Mouse (Mus musculus): Measurements from ENCODE around the gene Slc36a4.

The Slc36a4 gene

GRCm38 (mm10) chr9:15721226-15721833, 11.8 kb downstream of the Slc36a4 start:
- 59% methylated on average over 6 of the region's 6 CpGs for WGBS

GRCm38 (mm10) chr9:15722506-15722905, 13.0 kb downstream of the Slc36a4 start:
- 86% methylated on average over 8 of the region's 8 CpGs for WGBS

DNA sequence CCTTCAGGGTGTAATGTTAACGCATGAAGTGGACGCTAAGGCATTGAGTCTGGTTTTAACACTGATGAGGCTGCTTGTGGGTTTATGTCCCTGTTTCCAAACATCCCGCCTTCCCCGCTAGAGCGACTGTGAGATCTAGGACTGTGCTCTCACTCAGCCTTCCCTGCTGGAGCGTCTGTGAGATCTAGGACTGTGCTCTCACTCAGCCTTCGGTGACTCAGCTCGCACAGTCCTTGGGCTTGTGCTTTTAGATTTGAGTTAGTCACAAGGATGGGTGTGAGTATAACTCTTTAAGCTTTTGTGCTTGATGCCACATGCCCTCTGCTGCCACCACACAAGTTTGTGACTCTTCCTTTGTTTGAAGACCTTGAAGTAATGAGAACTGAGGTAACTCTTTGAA, 17.6 kb downstream of the Slc36a4 start:
- WGBS = 84% methylated on average over 8 of the region's 8 CpGs

GRCm38 (mm10) chr9:15731758-15732748, 22.5 kb downstream of the Slc36a4 start:
- 68% methylated on average over 13 of the region's 13 CpGs for WGBS

- WGBS = 87% methylated on average over 11 of the region's 11 CpGs
Measured at GRCm38 (mm10) chr9:15734056-15734866, 24.7 kb downstream of the Slc36a4 start.

- WGBS = 95% methylated on average over 6 of the region's 6 CpGs
Measured at GRCm38 (mm10) chr9:15734867-15735131, 25.3 kb downstream of the Slc36a4 start.

- 77% methylated on average over 2 of the region's 2 CpGs for WGBS
Measured at GRCm38 (mm10) chr9:15737522-15737921, 28.0 kb downstream of the Slc36a4 start.

GRCm38 (mm10) chr9:15741428-15741827, 31.9 kb downstream of the Slc36a4 start:
- WGBS = 83% methylated on average over 4 of the region's 4 CpGs

DNA sequence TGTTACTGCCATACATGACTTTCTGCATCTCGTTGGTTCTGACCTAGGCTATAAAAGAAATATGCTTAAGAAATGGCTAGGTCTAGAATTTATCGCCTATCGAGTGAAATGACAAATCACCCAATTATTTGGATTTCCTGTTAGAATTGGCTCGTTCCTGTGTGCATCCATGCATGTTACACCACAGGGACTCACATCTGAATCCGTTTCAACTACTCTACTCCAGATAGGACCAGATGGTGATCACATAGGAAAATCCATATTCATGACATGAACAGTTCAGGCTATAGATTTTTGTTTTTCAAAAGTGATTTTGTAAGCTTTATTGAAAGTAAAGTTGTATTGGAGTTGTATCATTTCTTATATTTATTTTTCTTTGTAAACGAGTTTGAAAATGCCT, 32.4 kb downstream of the Slc36a4 start:
- WGBS = 76% methylated on average over 6 of the region's 6 CpGs

DNA sequence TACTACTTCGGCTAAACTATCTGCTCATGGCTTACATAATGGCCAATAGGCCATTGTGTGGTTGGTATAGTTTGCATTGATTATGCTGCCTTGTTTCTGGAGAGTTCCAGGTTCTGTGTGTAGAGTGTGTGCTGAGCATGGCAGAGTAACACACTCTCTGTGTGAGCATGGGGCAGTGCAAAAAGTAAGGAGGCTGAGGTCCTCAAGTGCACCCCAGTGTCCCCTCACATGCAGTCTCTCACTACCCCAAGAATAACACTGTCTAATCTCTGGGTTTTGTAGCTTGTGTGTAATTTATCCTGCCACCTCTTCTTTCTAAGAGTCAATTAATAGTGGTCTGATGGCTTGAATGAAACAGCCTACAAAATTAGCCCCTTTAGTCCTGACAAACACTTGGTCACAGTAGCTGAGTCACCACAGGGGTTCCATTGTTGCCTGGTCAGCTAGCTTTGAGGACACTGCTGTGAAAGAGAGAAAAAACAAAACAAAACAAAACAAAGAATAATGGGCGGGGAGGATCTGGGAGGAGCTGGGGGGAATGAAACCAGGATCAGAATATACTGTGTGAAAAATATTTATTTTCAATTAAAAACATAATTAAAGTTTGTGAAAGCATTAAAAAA, 36.6 kb downstream of the Slc36a4 start:
- WGBS = 52% methylated on average over 2 of the region's 2 CpGs

- 68% methylated on average over 7 of the region's 7 CpGs for WGBS
Measured at GRCm38 (mm10) chr9:15746636-15747035, 37.1 kb downstream of the Slc36a4 start.

GRCm38 (mm10) chr9:15748383-15748782, 38.8 kb downstream of the Slc36a4 start:
- 80% methylated on average over 5 of the region's 5 CpGs for whole genome bisulfite sequencing

GRCm38 (mm10) chr9:15766379-15766778, 56.8 kb downstream of the Slc36a4 start:
- WGBS = 44% methylated on average over 5 of the region's 5 CpGs

DNA sequence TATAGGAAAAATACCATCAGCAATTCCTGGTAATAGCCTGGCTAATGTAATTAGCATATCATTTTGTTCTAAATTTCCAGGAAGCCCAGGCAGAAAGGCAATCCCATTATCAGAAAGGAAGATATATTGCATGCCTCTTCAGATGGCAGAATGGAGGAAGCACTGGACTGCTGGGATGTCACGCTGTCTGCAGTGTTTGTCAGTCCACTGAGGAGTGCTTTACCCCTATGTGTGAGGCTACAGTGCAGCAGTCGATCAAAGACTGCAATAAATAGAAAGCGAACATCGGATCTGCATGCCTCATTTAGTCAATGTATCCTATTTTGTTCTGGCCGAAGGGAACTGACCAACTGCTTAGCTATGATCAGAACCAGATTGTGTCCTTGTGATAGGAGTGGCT, 57.3 kb downstream of the Slc36a4 start:
- 71% methylated on average over 5 of the region's 5 CpGs for WGBS

DNA sequence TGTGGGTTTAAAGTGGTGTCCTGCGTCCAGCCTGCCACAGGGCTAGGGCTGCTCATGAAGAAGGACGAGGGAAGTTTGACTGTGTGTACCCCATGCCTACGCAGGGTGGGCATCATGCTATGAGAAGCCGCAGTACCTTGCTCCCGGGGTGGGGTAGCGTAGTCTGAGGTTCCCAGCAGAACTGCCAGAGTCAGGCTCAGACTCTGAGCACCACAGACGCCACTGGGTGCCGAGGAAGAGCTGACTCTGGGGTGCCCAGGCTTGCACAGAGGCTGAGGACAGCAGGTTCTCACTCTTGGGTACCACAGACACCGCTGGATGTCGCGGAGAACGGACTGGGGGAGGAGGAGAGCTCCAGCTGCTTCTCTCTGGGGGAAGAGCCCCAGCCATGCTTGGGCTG, 63.2 kb downstream of the Slc36a4 start:
- WGBS = 89% methylated on average over 12 of the region's 12 CpGs

DNA sequence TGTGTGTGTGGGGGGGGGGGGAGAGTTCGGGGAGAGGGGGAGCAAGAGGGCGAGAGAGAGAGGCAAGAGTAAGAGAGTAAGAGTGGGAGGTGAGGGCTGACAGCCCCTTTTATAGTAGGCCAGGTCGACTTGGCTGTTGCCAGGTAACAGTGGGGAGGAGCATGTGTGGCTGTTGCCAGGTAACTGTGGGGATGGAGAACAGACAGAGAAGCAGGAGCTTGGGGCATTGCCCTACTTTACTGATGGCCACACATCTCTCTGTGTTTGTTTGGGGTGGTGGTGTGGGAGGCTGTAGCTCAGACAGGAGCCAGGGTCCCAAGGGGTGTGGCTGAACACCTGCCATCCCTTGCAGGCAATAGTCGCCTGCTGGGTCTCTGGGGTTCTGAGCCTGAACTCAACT, 63.9 kb downstream of the Slc36a4 start:
- 49% methylated on average over 4 of the region's 4 CpGs for whole genome bisulfite sequencing

DNA sequence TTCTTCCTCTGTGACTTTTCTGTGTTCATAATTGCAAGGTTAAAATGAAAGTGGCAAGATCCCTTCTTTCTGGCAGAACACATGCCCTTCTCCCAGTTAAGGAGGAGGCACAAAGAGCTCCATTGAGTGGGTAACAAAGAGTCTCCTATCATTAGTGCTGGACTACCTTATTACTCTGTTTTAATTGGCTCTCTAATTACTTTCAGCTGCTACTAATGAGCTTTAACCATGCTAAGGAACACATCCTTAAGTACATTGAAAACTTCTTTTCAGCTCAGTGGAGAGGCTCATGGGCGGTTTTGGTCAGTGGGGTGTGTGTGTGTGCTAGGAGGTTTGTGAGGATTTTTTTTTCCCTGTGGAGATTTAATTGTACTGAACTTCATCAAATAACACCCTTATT, 65.4 kb downstream of the Slc36a4 start:
- WGBS = 67% methylated on average over 1 of the region's 1 CpGs

- 74% methylated on average over 4 of the region's 4 CpGs for WGBS
Measured at GRCm38 (mm10) chr9:15781936-15782335, 72.4 kb downstream of the Slc36a4 start.

- 80% methylated on average over 3 of the region's 3 CpGs for WGBS
Measured at GRCm38 (mm10) chr9:15786192-15786591, 76.7 kb downstream of the Slc36a4 start.

DNA sequence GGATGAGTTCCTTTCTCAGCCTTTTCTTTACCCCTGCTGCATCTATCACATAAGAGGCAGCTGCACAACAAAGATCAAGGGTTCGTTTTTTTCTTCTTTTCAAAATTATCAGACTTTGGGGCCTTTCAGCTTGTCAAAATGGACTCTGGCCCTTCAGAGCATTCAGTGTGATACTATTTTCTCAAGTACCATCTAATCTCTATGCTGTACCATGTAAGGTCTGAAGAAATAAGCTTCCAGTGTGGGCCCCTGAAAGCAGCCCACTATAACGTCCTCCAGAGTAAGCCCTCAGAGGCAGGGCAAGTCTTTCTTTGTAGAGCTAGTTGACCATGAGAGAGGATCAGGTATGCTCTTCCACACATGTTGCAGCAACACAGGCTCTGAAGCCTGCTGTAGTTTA, 77.1 kb downstream of the Slc36a4 start:
- WGBS = 93% methylated on average over 2 of the region's 2 CpGs

DNA sequence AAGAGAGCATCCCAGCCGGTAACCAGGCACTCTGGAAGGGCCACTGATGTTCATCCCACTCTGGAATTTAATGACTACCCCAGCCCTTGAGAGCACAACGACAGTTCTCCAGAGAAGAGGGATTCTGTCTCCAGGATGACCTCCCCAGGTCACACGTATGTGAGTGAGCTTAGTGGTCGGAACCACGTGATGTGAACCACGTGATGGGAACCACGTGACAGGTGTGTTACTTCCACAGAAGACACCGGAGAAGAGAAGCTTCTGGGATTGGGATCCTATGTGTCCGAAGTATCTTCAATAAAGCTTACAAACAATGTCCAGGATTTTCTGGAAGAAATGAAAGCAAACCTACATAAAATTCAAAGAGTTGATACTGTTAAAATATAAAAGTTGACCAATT, 82.5 kb downstream of the Slc36a4 start:
- 92% methylated on average over 9 of the region's 9 CpGs for WGBS
